In genomic region chr5:148922773-148923172, GRCm38 (mm10) we compare ENCODE assay signal across 32 mouse cellular contexts.
"Had no signal": no experiment of that assay in that cellular context is flagged by ENCODE, and none has a peak within 500 bp of the region (broad histone marks: within the 10 kb centered on the region; RNA-seq: fewer than 3 reads in every experiment).

No protein-coding gene starts in this region.

- H3K4me1 ChIP-seq: lung, embryonic 15.5 days; neural tube, embryonic 12.5 days had no signal

- ATAC-seq: liver, embryonic 12.5 days; liver, postnatal 0 days; midbrain, embryonic 13.5 days; midbrain, embryonic 15.5 days; midbrain, embryonic 16.5 days had no signal

- H3K4me2 ChIP-seq: limb, embryonic 12.5 days; limb, embryonic 13.5 days; limb, embryonic 15.5 days; liver, embryonic 11.5 days; liver, embryonic 12.5 days; liver, embryonic 13.5 days; liver, embryonic 15.5 days; lung, embryonic 14.5 days; lung, embryonic 15.5 days; midbrain, embryonic 11.5 days; midbrain, embryonic 12.5 days; midbrain, embryonic 13.5 days; midbrain, embryonic 15.5 days; neural tube, embryonic 12.5 days had no signal

- H3K9ac ChIP-seq: limb, embryonic 12.5 days; limb, embryonic 13.5 days; limb, embryonic 15.5 days; liver, embryonic 12.5 days; liver, embryonic 13.5 days; liver, embryonic 14.5 days; liver, embryonic 15.5 days; liver, postnatal 0 days; lung, embryonic 14.5 days; lung, embryonic 15.5 days; midbrain, embryonic 12.5 days; midbrain, embryonic 13.5 days; midbrain, embryonic 15.5 days; neural tube, embryonic 12.5 days had no signal

- H3K9me3 ChIP-seq: limb, embryonic 10.5 days; limb, embryonic 12.5 days; limb, embryonic 13.5 days; limb, embryonic 15.5 days; liver, embryonic 12.5 days; liver, embryonic 13.5 days; liver, embryonic 15.5 days; lung, embryonic 15.5 days; midbrain, embryonic 10.5 days; midbrain, embryonic 12.5 days; midbrain, embryonic 13.5 days; midbrain, embryonic 15.5 days; neural tube, embryonic 12.5 days had no signal

- H3K4me3 ChIP-seq: left cerebral cortex, adult 2 months; limb, embryonic 10.5 days; limb, embryonic 12.5 days; limb, embryonic 13.5 days; limb, embryonic 15.5 days; liver, embryonic 12.5 days; liver, embryonic 13.5 days; liver, embryonic 15.5 days; lung, embryonic 15.5 days; megakaryocyte, embryonic 14.5 days; midbrain, embryonic 10.5 days; midbrain, embryonic 12.5 days; midbrain, embryonic 13.5 days; midbrain, embryonic 15.5 days; myocyte; neural tube, embryonic 12.5 days had no signal

- H3K27ac ChIP-seq: left cerebral cortex, adult 2 months; limb, embryonic 10.5 days; limb, embryonic 12.5 days; limb, embryonic 13.5 days; limb, embryonic 15.5 days; liver, embryonic 13.5 days; liver, embryonic 14.5 days; liver, embryonic 15.5 days; lung, embryonic 15.5 days; macrophage; midbrain, embryonic 10.5 days; midbrain, embryonic 12.5 days; midbrain, embryonic 13.5 days; midbrain, embryonic 15.5 days; neural tube, embryonic 12.5 days had no signal

- DNase-seq: left cerebral cortex, postnatal 4 days; liver; liver, embryonic 13.5 days; liver, postnatal 0 days; lung, adult 18-20 months; lung, adult 2 months; lung, embryonic 14.5 days; lung, postnatal 10 days; lung, postnatal 14 days; lung, postnatal 36 days; lung, postnatal 4 days; midbrain, embryonic 14.5 days had no signal

- H3K27me3 ChIP-seq: limb, embryonic 12.5 days; limb, embryonic 13.5 days; limb, embryonic 15.5 days; liver, embryonic 12.5 days; liver, embryonic 13.5 days; liver, embryonic 15.5 days; lung, embryonic 15.5 days; megakaryocyte, embryonic 14.5 days; midbrain, embryonic 12.5 days; midbrain, embryonic 13.5 days; midbrain, embryonic 15.5 days; neural tube, embryonic 12.5 days had no signal
